Mouse (Mus musculus): ENCODE measurements around the gene Ces5a. TPM values are rescaled to one million over a fixed set of nuclear protein-coding genes. Genes with fewer than 3 reads are reported as not detected.
"Not testable (repeated sequence)": the region's sequence is repeated elsewhere in the genome, so short reads cannot be mapped to it uniquely, and the experiment has no call there.

Gene Ces5a
- total RNA-seq (2021): under 1 TPM; 0.15 to 0.79 TPM
- long read RNA-seq, experiment 1, partial matches to known transcripts: 0 of 1 reads
- long read RNA-seq, experiment 1, other reads (novel, unspliced or antisense): 1 of 1 reads
- long read RNA-seq, experiment 2: 0 reads

DNA sequence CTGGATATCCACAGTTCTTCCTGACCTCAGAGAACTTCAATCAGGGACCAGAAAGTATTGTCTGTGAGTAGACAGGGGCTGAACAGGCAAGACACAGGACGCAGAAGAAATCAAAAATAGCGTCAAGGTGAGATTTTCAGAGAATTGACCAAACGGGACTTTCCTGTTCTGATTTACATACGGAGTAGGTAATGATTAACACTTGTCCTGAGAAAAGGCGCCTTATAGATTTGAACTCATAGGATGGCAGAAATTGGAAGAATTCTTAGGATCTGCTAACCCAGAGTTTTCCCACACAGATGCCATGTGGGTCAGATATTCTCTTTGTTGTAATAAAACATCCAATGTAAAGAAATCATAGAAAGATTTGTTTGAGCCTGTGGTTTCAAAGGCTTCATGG lies at the start of gene Ces5a:
Ces5a (minus strand) TSS at position 101 of the 400 bp plus-strand sequence.
- intact Hi-C loops (cut with DNase I): no loop called here
- no peak for DNase-seq

- intact Hi-C loops (cut with DNase I): no loop called here
- DNase-seq: no peak
Measured at GRCm38 (mm10) chr8:93572841-93573240, 37.2 kb upstream of the Ces5a start.

DNA sequence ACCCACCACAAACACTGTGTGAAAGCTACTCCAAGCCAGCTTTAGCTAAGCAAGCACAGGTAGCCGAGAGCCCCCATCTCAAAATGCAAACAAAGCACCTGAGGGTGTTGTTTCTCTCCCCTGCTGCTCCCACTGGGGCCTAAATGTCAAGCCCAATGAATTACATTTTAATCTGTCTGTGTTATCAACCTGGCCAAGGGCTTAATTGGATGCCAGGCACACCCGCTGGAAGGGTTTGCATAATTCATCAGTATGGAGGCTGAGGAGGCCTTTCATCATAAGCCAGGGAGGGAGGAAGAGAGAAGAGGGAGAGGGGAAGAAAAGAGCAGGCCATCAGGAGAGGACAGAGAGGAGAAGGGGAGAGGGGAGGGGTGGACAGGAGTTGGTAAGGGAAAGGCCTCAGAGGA lies 36.5 kb upstream of the Ces5a start:
- intact Hi-C loops (cut with DNase I): no loop called here

DNA sequence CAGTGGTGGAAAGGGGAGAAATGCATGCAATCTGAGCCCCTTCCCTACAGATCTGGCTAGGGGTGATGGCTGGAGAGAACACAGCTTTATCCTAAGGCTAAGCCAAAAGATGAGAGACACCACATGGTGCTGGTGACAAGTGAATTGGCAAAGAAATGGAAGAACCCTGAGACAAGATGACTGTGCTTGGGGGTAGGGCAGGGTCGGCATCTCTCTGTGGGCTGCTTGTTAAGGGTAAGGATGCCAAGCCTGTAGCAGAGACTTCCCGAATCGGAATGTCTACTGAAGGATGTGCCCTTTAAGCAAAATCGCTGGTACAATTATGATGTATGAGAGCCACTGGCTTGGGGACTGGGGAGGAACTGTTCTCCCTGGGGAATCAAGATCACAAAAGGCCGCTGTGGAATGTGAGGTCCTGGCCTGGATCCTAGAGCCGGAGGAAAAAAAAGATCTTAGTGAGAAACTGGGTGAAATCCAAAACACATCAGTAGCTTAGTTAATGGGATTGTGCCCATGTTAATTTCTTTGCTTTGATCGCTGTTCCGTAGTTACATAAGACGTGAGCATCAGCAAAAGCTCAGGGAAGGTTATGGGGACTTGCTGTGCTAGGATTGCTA lies 35.8 kb upstream of the Ces5a start:
- intact Hi-C loops (cut with DNase I): no loop called here
- peak; percentile 38 to 62 for DNase-seq

More for the DNA sequence above, 36.5 kb upstream of the Ces5a start:
- DNase-seq: no peak

DNA sequence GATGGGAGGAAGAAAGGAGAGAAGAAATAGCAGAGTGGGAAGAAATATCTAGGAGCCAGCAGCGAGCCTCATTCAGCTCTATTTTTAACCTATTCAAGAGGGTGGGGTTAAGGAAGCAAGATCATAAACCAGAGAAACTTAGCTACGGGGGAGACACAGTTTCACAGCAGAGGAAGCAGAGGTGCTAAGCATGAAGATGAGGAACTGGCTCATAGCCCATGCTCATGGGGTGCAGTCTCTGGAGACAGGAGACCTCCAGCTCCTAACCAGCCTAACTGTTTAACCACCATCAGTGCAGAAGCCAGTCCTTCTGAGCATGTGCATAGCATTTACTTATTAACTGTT lies 34.5 kb upstream of the Ces5a start:
- DNase-seq: peak in 1 of 2 experiments; percentile 13
- intact Hi-C loops (cut with DNase I): no loop called here

GRCm38 (mm10) chr8:93569311-93570185 lies 33.9 kb upstream of the Ces5a start:
- DNase-seq: peak; percentile 64 to 73
- intact Hi-C loops (cut with DNase I): no loop called here

DNA sequence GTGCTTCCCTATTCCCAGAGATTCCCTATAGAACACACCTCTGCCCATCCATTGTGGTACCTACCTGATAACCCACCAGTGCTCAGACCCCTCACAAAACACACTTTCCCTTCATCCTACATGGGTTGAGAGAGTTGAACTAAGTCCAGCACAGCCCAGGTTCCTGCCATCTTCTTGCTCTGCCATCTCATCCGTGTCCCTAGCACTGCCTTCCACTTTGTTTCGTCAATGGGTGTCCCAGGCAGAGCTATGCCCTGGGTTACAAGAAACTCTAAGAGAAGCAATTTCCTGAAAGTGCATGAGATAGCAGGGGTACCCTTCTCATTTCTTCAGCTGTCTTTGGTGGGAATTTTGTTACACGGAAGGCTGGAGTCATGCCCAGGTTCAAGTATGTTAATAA lies 33.0 kb upstream of the Ces5a start:
- no peak for DNase-seq
- intact Hi-C loops (cut with DNase I): no loop called here

- intact Hi-C loops (cut with DNase I): no loop called here
- no peak for DNase-seq
Measured at GRCm38 (mm10) chr8:93567086-93567485, 31.5 kb upstream of the Ces5a start.

DNA sequence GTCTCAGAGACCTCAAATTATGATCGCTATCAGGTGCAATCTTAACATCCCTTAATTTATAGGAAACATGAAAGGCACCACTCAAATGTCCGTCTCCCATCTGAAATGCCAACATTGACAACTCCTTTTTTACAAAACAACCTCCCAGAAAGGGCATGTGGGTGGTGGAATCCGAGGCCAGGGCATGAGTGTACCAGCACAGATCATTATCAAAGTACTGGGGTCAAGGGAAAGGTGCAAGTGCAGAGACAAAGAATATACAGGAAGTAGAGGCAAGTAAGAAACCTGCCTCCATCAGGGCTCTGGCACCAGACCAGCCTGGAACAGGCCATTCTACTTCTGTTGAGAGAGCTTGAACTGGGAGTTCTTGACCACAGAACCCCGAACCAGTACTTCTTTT lies 29.0 kb upstream of the Ces5a start:
- intact Hi-C loops (cut with DNase I): no loop called here
- no peak for DNase-seq

DNA sequence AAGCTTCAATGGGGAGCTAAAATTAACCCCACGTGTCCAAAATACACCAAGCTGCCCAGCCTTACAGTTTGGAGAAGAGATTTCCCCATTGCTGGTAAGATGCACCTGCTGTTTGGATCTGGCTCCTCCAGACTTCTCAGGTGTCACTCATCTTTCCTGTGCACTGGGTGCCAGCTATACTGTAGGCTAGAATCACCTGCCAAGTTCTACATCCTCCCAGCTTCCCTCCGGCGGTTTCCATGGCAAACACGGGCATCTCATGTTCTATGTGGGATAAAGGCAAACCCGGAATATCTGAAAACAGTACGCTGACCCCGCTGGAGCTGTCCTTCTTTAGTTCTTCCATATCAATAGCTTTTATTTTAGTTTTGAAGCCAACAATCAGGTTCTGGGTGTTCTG lies 27.9 kb upstream of the Ces5a start:
- DNase-seq: no peak
- intact Hi-C loops (cut with DNase I): no loop called here

GRCm38 (mm10) chr8:93562557-93563210 lies 27.1 kb upstream of the Ces5a start:
- intact Hi-C loops (cut with DNase I): no loop called here

GRCm38 (mm10) chr8:93561271-93561670 lies 25.6 kb upstream of the Ces5a start:
- no peak for DNase-seq
- intact Hi-C loops (cut with DNase I): no loop called here

More at GRCm38 (mm10) chr8:93562557-93563210, 27.1 kb upstream of the Ces5a start:
- DNase-seq: no peak

DNA sequence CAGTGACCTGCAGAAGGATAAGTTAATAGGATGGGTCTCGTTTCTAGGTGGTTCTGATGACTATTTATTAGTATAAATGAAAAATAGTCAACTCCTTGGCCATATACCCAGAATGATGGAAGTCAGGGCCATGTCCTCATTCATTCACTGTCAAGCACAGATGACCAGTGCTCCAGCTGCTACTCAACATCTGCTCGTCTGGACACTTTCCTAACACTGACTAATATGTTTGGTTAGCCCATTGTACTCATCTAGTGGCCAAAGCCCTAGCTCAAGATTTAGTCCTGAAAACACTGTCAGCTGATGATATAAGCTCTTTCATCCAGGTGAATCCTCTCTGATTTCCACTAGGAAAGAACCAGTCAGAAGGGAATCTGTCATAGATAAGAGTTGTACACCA lies 24.1 kb upstream of the Ces5a start:
- DNase-seq: peak; percentile 7 to 30

GRCm38 (mm10) chr8:93502634-93503033 lies 33.0 kb downstream of the Ces5a start:
- DNase-seq: no peak
- intact Hi-C loops (cut with DNase I): no loop called here

More for the DNA sequence above, 24.1 kb upstream of the Ces5a start:
- intact Hi-C loops (cut with DNase I): no loop called here

GRCm38 (mm10) chr8:93499437-93499836 lies 36.2 kb downstream of the Ces5a start:
- DNase-seq: peak in 1 of 2 experiments; percentile 1
- intact Hi-C loops (cut with DNase I): loop anchor here (5.0 kb wide), 1 partner anchor 487 kb away; no protein-coding TSS in a partner anchor

GRCm38 (mm10) chr8:93495330-93495729 lies 40.3 kb downstream of the Ces5a start:
- intact Hi-C loops (cut with DNase I): loop anchor here (5.0 kb wide), 1 partner anchor 483 kb away; no protein-coding TSS in a partner anchor
- DNase-seq: peak; percentile 43 to 63

- intact Hi-C loops (cut with DNase I): no loop called here
- DNase-seq: no peak
Measured at GRCm38 (mm10) chr8:93488743-93489142, 46.9 kb downstream of the Ces5a start.

- intact Hi-C loops (cut with DNase I): no loop called here
- DNase-seq: no peak
Measured at GRCm38 (mm10) chr8:93478211-93478610, 57.4 kb downstream of the Ces5a start.

GRCm38 (mm10) chr8:93469733-93470132 lies 65.9 kb downstream of the Ces5a start:
- intact Hi-C loops (cut with DNase I): not testable (repeated sequence)
- DNase-seq: peak in 1 of 2 experiments; percentile 8

GRCm38 (mm10) chr8:93454258-93454877 lies 81.3 kb downstream of the Ces5a start:
- DNase-seq: no peak
- intact Hi-C loops (cut with DNase I): no loop called here
